Mouse (Mus musculus) liver, adult 2 months (tissue): Measurements from ENCODE around the gene Ccdc116. TPM values are rescaled to one million over a fixed set of nuclear protein-coding genes. Genes with fewer than 3 reads are reported as not detected.
"Not testable (repeated sequence)": the region's sequence is repeated elsewhere in the genome, so short reads cannot be mapped to it uniquely, and the experiment has no call there.

Experiments used
- DNase-seq: peaks from one replicate; pipeline ENCODE4 v3.0.0-alpha.2; 2011; ENCODE audit warnings: low read depth, low spot score; ENCODE audit errors: extremely low read depth
- H3K27ac ChIP-seq: fragments of 200-500 bp; replicated peaks from 2 replicates; pipeline ENCODE4 v1.5.1; 2012; ENCODE audit warnings: low read depth, mild to moderate bottlenecking, control low read depth, inconsistent platforms, low read length; ENCODE audit not compliant: insufficient read depth
- H3K27me3 ChIP-seq: fragments of 200-500 bp; 2 replicates; pipeline ENCODE4 v1.6.1; 2012; ENCODE audit warnings: mild to moderate bottlenecking, moderate library complexity, low read length, inconsistent platforms; ENCODE audit not compliant: control insufficient read depth, insufficient read depth
- H3K36me3 ChIP-seq: fragments of 200-500 bp; 2 replicates; pipeline ENCODE4 v1.6.1; 2012; ENCODE audit warnings: low read length, inconsistent platforms; ENCODE audit not compliant: control insufficient read depth, insufficient read depth
- H3K4me1 ChIP-seq: fragments of 200-500 bp; 2 replicates; pipeline ENCODE4 v1.6.1; 2011; ENCODE audit warnings: low read length; ENCODE audit not compliant: control insufficient read depth, insufficient read depth
- H3K4me3 ChIP-seq: fragments of 200-500 bp; 2 replicates; pipeline ENCODE4 v1.5.1; 2011; ENCODE audit warnings: low read depth, mild to moderate bottlenecking, control low read depth, low read length, moderate library complexity; ENCODE audit not compliant: insufficient read depth
- H3K79me2 ChIP-seq: fragments of 200-500 bp; 2 replicates; pipeline ENCODE4 v1.6.1; 2012; ENCODE audit warnings: inconsistent platforms, mild to moderate bottlenecking, low read length, moderate library complexity; ENCODE audit not compliant: control insufficient read depth, insufficient read depth
- H3K9ac ChIP-seq: fragments of 200-500 bp; 2 replicates; pipeline ENCODE4 v1.6.1; 2012; ENCODE audit warnings: low read depth, mild to moderate bottlenecking, control low read depth, inconsistent platforms, low read length
- CTCF ChIP-seq: fragments of 200-500 bp; IDR thresholded peaks from 2 replicates; pipeline ENCODE4 v1.5.1; 2011; ENCODE audit warnings: low read depth, low read length, control low read depth
- POLR2A ChIP-seq: fragments of 200-500 bp; IDR thresholded peaks from 2 replicates; pipeline ENCODE4 v1.6.1; 2011; ENCODE audit warnings: low read length, control low read depth; ENCODE audit not compliant: insufficient read depth; ENCODE audit errors: extremely low read depth
- WGBS: fragments of 180-500 bp; shearing (Covaris S2); methylation state at CpG from one replicate; pipeline ENCODE4 v1.1.7; 2018; 5-methylcytosine and 5-hydroxymethylcytosine counted together
- polyA plus RNA-seq: library from polyadenylated mRNA; depleted of rRNA; stranded (reverse); fragments of >200 nt; gene quantifications from 2 replicates; pipeline ENCODE4 v1.2.3, GENCODE M21; 2012
- total RNA-seq: library from RNA; depleted of rRNA; stranded (reverse); fragments of >200 nt; gene quantifications from 2 replicates; pipeline ENCODE4 v1.2.3, GENCODE M21; 2014

The Ccdc116 gene
- total and polyA plus RNA-seq, 2 experiments = 0.07 TPM; not detected in 1

GRCm38 (mm10) chr16:17179706-17180105, 32.7 kb upstream of the Ccdc116 start:
- H3K27ac ChIP-seq = no peak overlapping the region
- TF ChIP-seq CTCF = no peak
- TF ChIP-seq POLR2A = no peak
- WGBS = 92% methylated on average over 3 of the region's 3 CpGs

DNA sequence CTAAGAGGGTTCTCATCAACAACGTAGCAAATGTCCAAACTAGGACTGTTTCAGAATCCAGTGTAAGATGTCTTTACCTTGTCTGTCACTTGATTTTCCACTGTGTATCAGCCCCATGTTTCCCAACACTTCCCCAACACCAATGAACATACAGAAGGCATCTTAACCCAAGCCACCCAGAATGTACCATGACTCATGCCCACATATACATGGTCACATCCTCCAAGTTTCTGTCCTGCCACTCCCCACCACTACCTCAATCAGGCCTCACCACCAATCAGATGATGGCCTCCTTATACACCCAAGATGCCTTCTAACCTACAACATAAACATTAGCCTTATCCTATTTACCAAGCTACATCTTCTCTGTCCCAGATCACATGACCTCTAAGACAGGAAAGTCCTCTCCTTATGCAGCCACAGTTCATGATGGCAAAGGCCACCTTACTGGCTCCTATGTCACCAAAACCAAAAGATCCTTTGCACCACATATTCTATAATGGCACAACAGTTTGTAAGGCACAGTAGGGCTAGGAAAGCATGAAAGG, 30.7 kb upstream of the Ccdc116 start:
- WGBS = 100% methylated on average over 1 of the region's 1 CpGs
- Histone ChIP-seq H3K4me1 (peaks cover 21% of the 10 kb centered on the region; the same call in 1 of the 2 replicates), H3K27ac (no peak overlapping the region), H3K4me3 (no peak overlapping the region), H3K9ac (no peak overlapping the region), H3K27me3 (no peaks in the 10 kb centered on the region), H3K36me3 (peaks cover 25% of the 10 kb centered on the region), H3K79me2 (peaks cover 36% of the 10 kb centered on the region; the same call in 1 of the 2 replicates)
- no peak for DNase-seq
- no peak for TF ChIP-seq POLR2A

More at GRCm38 (mm10) chr16:17179706-17180105, 32.7 kb upstream of the Ccdc116 start:
- no peak overlapping the region for H3K9ac ChIP-seq
- peaks cover 21% of the 10 kb centered on the region; the same call in 1 of the 2 replicates for H3K4me1 ChIP-seq
- H3K36me3 ChIP-seq = peaks cover 11% of the 10 kb centered on the region; the same call in 1 of the 2 replicates
- H3K4me3 ChIP-seq = no peak overlapping the region
- H3K27me3 ChIP-seq = no peaks in the 10 kb centered on the region
- peaks cover 34% of the 10 kb centered on the region; the same call in 1 of the 2 replicates for H3K79me2 ChIP-seq
- DNase-seq = no peak

DNA sequence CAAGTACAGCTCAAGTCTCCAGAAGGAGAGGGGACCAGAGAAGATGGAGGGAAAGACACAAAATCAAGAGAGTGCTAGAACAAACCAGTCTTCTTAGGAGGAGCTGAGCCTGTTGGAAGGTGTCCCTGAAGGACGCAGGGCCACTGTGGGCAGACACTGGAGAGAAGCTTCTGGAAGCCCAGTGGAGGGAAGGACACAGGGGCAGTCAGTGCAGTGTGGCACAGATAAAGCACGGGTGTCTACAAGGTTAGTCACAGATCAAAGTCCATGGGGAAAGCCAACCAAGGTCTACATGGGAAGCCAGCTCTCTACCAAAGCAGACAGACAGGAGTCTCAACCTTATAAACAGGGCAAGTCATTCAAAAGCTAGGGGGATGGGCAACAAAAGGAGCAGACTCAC, 28.7 kb upstream of the Ccdc116 start:
- no peak overlapping the region for H3K27ac ChIP-seq
- H3K9ac ChIP-seq = no peak overlapping the region
- peaks cover 10% of the 10 kb centered on the region; the same call in 1 of the 2 replicates for H3K4me1 ChIP-seq
- no peaks in the 10 kb centered on the region for H3K27me3 ChIP-seq
- 42% methylated on average over 2 of the region's 2 CpGs for WGBS
- no peak for TF ChIP-seq POLR2A
- TF ChIP-seq CTCF = no peak
- H3K36me3 ChIP-seq = peaks cover 37% of the 10 kb centered on the region
- DNase-seq = peak; percentile 67
- H3K79me2 ChIP-seq = peaks cover 39% of the 10 kb centered on the region; the same call in 1 of the 2 replicates
- H3K4me3 ChIP-seq = no peak overlapping the region

DNA sequence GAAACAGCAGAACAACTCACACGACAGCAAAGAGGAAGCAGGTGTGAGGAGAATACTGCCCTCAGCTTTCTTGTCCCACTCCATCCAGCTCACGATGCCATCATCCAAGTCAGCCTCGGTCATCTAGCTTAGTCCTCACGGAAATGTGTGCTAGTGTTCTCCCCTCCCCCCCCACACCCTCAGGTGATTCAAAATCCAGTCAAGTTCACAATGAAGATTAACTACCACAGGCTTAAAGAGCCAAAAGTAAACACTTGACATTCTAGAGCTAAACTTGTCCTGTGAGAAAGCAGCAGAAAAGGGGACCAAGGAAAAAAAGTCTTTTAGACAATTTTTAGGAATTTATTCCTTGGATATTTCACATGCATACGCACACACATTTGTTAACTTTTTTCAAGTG, 21.0 kb upstream of the Ccdc116 start:
- TF ChIP-seq CTCF = no peak
- no peak for TF ChIP-seq POLR2A
- Histone ChIP-seq H3K9ac (no peak overlapping the region), H3K4me1 (no peaks in the 10 kb centered on the region), H3K27me3 (no peaks in the 10 kb centered on the region), H3K4me3 (no peak overlapping the region), H3K27ac (no peak overlapping the region), H3K79me2 (peaks cover 22% of the 10 kb centered on the region; the same call in 1 of the 2 replicates), H3K36me3 (peaks cover 43% of the 10 kb centered on the region)
- DNase-seq = no peak
- 94% methylated on average over 5 of the region's 5 CpGs for WGBS

DNA sequence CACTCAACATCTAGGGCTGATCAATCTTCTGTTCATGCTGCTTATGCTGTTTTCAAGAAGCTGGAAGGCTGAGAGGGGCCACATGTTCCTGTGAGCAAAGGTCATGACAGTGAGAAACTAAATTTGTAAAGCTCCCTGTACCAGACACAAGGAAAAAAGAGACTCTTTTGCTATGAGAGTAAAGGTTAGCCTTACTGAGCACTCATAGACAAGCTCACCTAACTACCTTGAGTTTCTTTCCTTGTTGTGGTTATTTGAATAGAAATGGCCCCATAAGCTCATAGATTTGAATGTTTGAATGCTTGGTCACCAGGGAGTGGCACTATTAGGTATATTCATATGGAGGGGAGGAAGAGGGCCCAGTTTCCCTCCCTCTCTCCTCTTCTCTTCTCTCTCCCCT, 20.1 kb upstream of the Ccdc116 start:
- Histone ChIP-seq H3K27ac (no peak overlapping the region), H3K9ac (no peak overlapping the region), H3K4me1 (no peaks in the 10 kb centered on the region), H3K27me3 (no peaks in the 10 kb centered on the region), H3K36me3 (peaks cover 37% of the 10 kb centered on the region), H3K4me3 (no peak overlapping the region), H3K79me2 (peaks cover 20% of the 10 kb centered on the region; the same call in 1 of the 2 replicates)
- TF ChIP-seq POLR2A (no peak), CTCF (no peak)
- DNase-seq = no peak

- H3K27ac ChIP-seq, DNase-seq, H3K4me3 ChIP-seq, H3K4me1 ChIP-seq, H3K27me3 ChIP-seq, H3K9ac ChIP-seq: not testable (repeated sequence)
- H3K79me2 ChIP-seq = peaks cover 17% of the 10 kb centered on the region; the same call in 1 of the 2 replicates
- WGBS = 93% methylated on average over 1 of the region's 1 CpGs
- peaks cover 32% of the 10 kb centered on the region for H3K36me3 ChIP-seq
These were observed 18.4 kb upstream of the Ccdc116 start for GRCm38 (mm10) chr16:17165478-17165877.
